Mouse (Mus musculus) left cerebral cortex, postnatal 36 days (tissue): ENCODE measurements around the gene Podxl. TPM values are rescaled to one million over a fixed set of nuclear protein-coding genes. Genes with fewer than 3 reads are reported as not detected.

Experiments used
- DNase-seq, 2 experiments: peaks; one replicate each; pipeline ENCODE4 v3.0.0; 2021 to 2022; ENCODE audit warnings: low spot score in 2 of 2, mixed read lengths in 1 of 2
- intact Hi-C: fragments of 180-260 bp; cut with DNase I; formaldehyde crosslinking; loops from one replicate; pipeline ENCODE4 v1.15.1; 2025
- total RNA-seq, 2 experiments: library from RNA; stranded (reverse); gene quantifications; 2 replicates each; pipeline ENCODE4 v1.2.3; 2021

The Podxl gene
- total RNA-seq = 10 to 100 TPM; 15.6 to 17.2 TPM

GRCm38 (mm10) chr6:31563235-31564181 is at the start of gene Podxl:
Gene Podxl, minus strand, starts transcription at chr6:31563981.
- peak; percentile 51 to 62 for DNase-seq
- intact Hi-C loops = no loop called here

- no peak for DNase-seq
- intact Hi-C loops = no loop called here
These were observed 48.9 kb upstream of the Podxl start for GRCm38 (mm10) chr6:31612560-31613270.

- intact Hi-C loops = no loop called here
- DNase-seq = no peak
These were observed 42.6 kb upstream of the Podxl start for GRCm38 (mm10) chr6:31606429-31606828.

GRCm38 (mm10) chr6:31604629-31605265 is 41.0 kb upstream of the Podxl start:
- intact Hi-C loops = no loop called here

GRCm38 (mm10) chr6:31602489-31602888 is 38.7 kb upstream of the Podxl start:
- no peak for DNase-seq
- intact Hi-C loops = no loop called here

More at GRCm38 (mm10) chr6:31604629-31605265, 41.0 kb upstream of the Podxl start:
- DNase-seq = no peak

- intact Hi-C loops = no loop called here
- DNase-seq = peak; percentile 38
These were observed 37.4 kb upstream of the Podxl start for GRCm38 (mm10) chr6:31601131-31601530.

- intact Hi-C loops = no loop called here
- DNase-seq = no peak
These were observed 36.1 kb upstream of the Podxl start for GRCm38 (mm10) chr6:31599863-31600262.

- DNase-seq = no peak
- intact Hi-C loops = no loop called here
These were observed 34.6 kb upstream of the Podxl start for GRCm38 (mm10) chr6:31598349-31598911.

- intact Hi-C loops = no loop called here
- no peak for DNase-seq
These were observed 33.3 kb upstream of the Podxl start for GRCm38 (mm10) chr6:31597136-31597460.

GRCm38 (mm10) chr6:31596346-31597135 is 32.8 kb upstream of the Podxl start:
- intact Hi-C loops = no loop called here
- DNase-seq = peak; percentile 46 to 55

GRCm38 (mm10) chr6:31592579-31593238 is 28.9 kb upstream of the Podxl start:
- intact Hi-C loops = no loop called here
- DNase-seq = no peak

GRCm38 (mm10) chr6:31592128-31592527 is 28.3 kb upstream of the Podxl start:
- no peak for DNase-seq
- intact Hi-C loops = no loop called here

GRCm38 (mm10) chr6:31591676-31592075 is 27.9 kb upstream of the Podxl start:
- no peak for DNase-seq
- intact Hi-C loops = no loop called here

- DNase-seq = no peak
- intact Hi-C loops = no loop called here
These were observed 27.0 kb upstream of the Podxl start for GRCm38 (mm10) chr6:31590754-31591153.

- intact Hi-C loops = no loop called here
- no peak for DNase-seq
These were observed 25.5 kb upstream of the Podxl start for GRCm38 (mm10) chr6:31589268-31589667.

- DNase-seq = no peak
These were observed 23.9 kb upstream of the Podxl start for GRCm38 (mm10) chr6:31587655-31588054.

GRCm38 (mm10) chr6:31586127-31586526 is 22.3 kb upstream of the Podxl start:
- intact Hi-C loops = no loop called here
- no peak for DNase-seq

More at GRCm38 (mm10) chr6:31587655-31588054, 23.9 kb upstream of the Podxl start:
- intact Hi-C loops = no loop called here

- intact Hi-C loops = loop anchor here (5.0 kb wide), 1 partner anchor 61 kb away; no protein-coding TSS in a partner anchor
- DNase-seq = peak; percentile 21 to 39
These were observed 12.4 kb upstream of the Podxl start for GRCm38 (mm10) chr6:31576151-31576550.
